Mouse (Mus musculus): ENCODE data around the gene Olfr1245. TPM values are rescaled to one million over a fixed set of nuclear protein-coding genes. Genes with fewer than 3 reads are reported as not detected.
"Not testable (repeated sequence)": the region's sequence is repeated elsewhere in the genome, so short reads cannot be mapped to it uniquely, and the experiment has no call there.

The Olfr1245 gene
- total RNA-seq (2021), result not detected
- long read RNA-seq, experiment 1, result 0 reads
- long read RNA-seq, experiment 2, result 0 reads

DNA sequence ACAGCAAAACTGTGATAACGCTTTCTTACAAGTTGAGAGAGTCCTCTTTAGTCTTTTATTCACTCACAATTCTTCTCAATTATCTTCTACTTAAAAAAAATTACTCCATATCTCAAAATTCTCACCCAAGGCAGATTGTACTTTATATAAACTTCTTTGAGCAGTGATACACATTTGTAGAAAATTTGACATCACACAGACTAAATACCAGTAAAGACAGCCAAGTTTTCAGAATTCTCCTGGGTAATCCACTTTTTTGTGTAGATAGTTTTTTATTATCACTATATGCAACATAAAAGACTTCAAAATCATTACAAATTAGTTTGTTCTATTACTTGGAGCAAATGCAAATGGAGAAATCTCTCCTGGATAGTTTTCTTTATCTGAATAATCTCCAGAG is at the start of gene Olfr1245:
Gene Olfr1245 (minus strand): TSS at position 101 of the 400 bp plus-strand sequence.
- DNase-seq (ENCODE audit: low spot score in 2 of 2), result no peak

GRCm38 (mm10) chr2:89618145-89618544 is 39.9 kb upstream of the Olfr1245 start, which contains the start of gene Olfr1248:
Olfr1248 (minus strand) TSS chr2:89618245.
- not testable (repeated sequence) for DNase-seq (ENCODE audit: low spot score in 2 of 2)

DNA sequence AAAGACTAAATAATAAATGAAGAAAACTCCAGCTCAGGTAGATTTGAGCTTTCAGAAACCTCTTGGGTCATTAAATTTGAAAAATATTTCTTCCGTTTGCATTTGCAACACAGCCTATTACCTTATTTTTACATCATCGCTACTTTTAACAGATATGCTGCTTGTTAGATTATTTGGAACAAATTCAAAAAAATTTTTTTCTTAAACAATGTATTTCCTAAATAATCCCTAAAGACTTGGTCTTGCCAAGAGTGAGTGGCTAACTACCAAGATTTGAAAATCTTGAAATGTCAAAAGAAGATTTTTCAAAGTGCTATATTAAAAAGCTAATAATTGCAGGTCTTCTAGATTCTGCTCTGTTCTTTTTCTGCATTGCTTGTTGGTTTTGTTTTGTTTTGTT is 35.8 kb upstream of the Olfr1245 start, which contains the start of gene Olfr1247:
Gene Olfr1247 (minus strand): TSS at position 101 of the 400 bp plus-strand sequence.
- no peak for DNase-seq (ENCODE audit: low spot score in 2 of 2)

DNA sequence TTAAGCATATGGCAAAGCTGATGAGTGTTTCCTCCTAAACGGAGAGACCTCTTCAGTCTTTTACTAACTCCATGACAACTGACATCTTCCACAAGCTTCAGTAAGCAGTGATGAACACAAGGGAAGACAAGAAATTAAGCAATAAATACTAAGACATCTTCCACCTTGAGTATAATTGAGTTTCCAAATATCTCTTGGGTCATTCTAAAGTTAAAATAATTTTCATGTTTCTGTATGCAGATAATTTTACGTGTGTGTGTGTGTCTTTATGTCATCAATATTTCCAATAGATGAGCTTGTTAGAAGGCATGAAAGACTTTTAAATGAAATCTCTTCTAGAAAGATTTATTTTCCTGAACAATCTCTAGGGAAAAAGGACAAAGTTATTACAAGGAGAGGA is 14.8 kb upstream of the Olfr1245 start, which contains the start of gene Olfr1246:
Gene Olfr1246 (minus strand): TSS at position 101 of the 400 bp plus-strand sequence.
- DNase-seq (ENCODE audit: low spot score in 2 of 2), result no peak

DNA sequence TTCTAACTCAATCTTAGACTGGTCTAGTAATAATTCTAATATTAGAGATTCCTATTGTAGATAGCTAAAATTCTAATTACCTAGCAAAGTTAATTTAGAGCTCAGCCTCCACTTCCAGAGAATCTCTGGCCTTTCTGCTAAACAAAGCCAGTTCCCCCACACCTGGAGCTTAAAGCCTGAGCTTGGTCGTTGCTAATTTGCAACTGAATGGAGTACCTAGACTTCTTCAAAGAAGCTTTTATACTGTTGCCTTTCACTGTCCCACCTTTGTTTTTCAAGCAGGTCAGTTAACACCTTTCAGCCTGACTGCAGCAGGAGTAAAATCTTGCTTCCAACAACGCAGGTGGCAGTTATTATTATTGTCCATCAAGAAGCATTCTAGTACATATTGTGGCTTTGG is 15.5 kb downstream of the Olfr1245 start:
- DNase-seq (ENCODE audit: low spot score in 2 of 2), result not testable (repeated sequence)

DNA sequence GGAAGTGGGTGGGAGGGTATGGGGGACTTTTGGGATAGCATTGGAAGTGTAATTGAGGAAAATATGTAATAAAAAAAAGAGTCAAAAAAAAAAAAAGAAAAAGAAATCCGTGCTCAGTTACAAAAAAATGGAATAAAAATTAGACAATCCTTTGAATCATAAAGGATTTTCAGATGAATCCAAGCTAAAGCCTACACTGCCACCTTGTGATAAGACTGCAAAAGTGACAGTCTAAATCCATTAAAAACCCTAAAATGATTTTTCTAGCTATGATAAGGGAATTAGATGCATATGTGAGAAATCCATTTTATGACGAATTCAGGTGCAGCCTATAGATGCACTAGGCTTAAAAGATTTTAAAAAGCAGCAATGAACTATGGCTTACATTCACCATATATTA is 33.7 kb downstream of the Olfr1245 start:
- no peak for DNase-seq (ENCODE audit: low spot score in 2 of 2)

- no peak for DNase-seq (ENCODE audit: low spot score in 2 of 2)
Observed at GRCm38 (mm10) chr2:89539923-89540322, 38.3 kb downstream of the Olfr1245 start.

GRCm38 (mm10) chr2:89531387-89531786 is 46.9 kb downstream of the Olfr1245 start, which contains the start of gene Olfr1243:
Olfr1243 (minus strand) TSS chr2:89531487.
- no peak for DNase-seq (ENCODE audit: low spot score in 2 of 2)

Other genes starting within 250 kb of the Olfr1245 start
- not detected for gene Olfr1232, start 248.8 kb downstream of the Olfr1245 start, total RNA-seq (2021)
- gene Olfr1233, start 236.0 kb downstream of the Olfr1245 start, total RNA-seq (2021), result not detected
- gene Olfr1234, start 213.6 kb downstream of the Olfr1245 start, total RNA-seq (2021), result not detected
- gene Olfr1238, start 168.8 kb downstream of the Olfr1245 start, total RNA-seq (2021), result not detected
- gene Olfr1239, start 158.0 kb downstream of the Olfr1245 start, total RNA-seq (2021), result not detected
- not detected for gene Olfr1240, start 135.4 kb downstream of the Olfr1245 start, total RNA-seq (2021)
- gene Olfr1241, start 91.3 kb downstream of the Olfr1245 start, total RNA-seq (2021), result not detected
- not detected for gene Olfr1242, start 80.1 kb downstream of the Olfr1245 start, total RNA-seq (2021)
- not detected for gene Olfr1243, start 47.0 kb downstream of the Olfr1245 start, total RNA-seq (2021)
- gene Olfr1246, start 14.7 kb upstream of the Olfr1245 start, total RNA-seq (2021), result not detected
- under 1 TPM in 1 of 2 experiments, not detected in 1; 0.06 TPM for gene Olfr1247, start 35.7 kb upstream of the Olfr1245 start, total RNA-seq (2021)
- gene Olfr1248, start 39.8 kb upstream of the Olfr1245 start, total RNA-seq (2021), result not detected
- not detected for gene Olfr1249, start 56.5 kb upstream of the Olfr1245 start, total RNA-seq (2021)
- not detected for gene Olfr1250, start 83.0 kb upstream of the Olfr1245 start, total RNA-seq (2021)
- gene Olfr1251, start 93.5 kb upstream of the Olfr1245 start, total RNA-seq (2021), result not detected
- not detected for gene Olfr1252, start 146.6 kb upstream of the Olfr1245 start, total RNA-seq (2021)
- not detected for gene Olfr1253, start 178.6 kb upstream of the Olfr1245 start, total RNA-seq (2021)
- gene Olfr1254, start 215.2 kb upstream of the Olfr1245 start, total RNA-seq (2021), result not detected
- gene Olfr1255, start 233.6 kb upstream of the Olfr1245 start, total RNA-seq (2021), result not detected

All from adrenal gland, postnatal 4 days (tissue).